Comparison of ENCODE assay signal across 10 mouse cellular contexts in genomic region chr11:96351312-96351711, GRCm38 (mm10). TPM values are rescaled to one million over a fixed set of nuclear protein-coding genes. Genes with fewer than 3 reads are reported as not detected.
A peak's percentile ranks its signal among the peaks of the same experiment; 100 is the strongest.
DNase-seq lines count a peak whose midpoint lies in the region; ATAC-seq lines count a peak whose summit lies in the region.
"Had no signal": no experiment of that assay in that cellular context is flagged by ENCODE, and none has a peak within 500 bp of the region (broad histone marks: within the 10 kb centered on the region; RNA-seq: fewer than 3 reads in every experiment).

No protein-coding gene starts in this region.

- H3K4me1 ChIP-seq in hindbrain, embryonic 16.5 days (ENCODE audit: control insufficient read depth, insufficient read depth, low read depth, low read length): peaks cover 28% of the 10 kb centered on the region
- peaks cover 15% of the 10 kb centered on the region for H3K4me1 ChIP-seq in limb, embryonic 13.5 days

- H3K4me3 ChIP-seq in hindbrain, embryonic 16.5 days (ENCODE audit: low read length): peak overlapping the region; percentile 57
- no peak overlapping the region for H3K4me3 ChIP-seq in limb, embryonic 13.5 days
- H3K4me3 ChIP-seq: left cerebral cortex, adult 2 months had no signal

- H3K27ac ChIP-seq in hindbrain, embryonic 16.5 days (ENCODE audit: low read depth, low read length): peak overlapping the region; percentile 97
- H3K27ac ChIP-seq in limb, embryonic 13.5 days: no peak overlapping the region
- H3K27ac ChIP-seq: left cerebral cortex, adult 2 months had no signal

- H3K27me3 ChIP-seq in hindbrain, embryonic 16.5 days (replicated peaks; ENCODE audit: control insufficient read depth, insufficient read depth, low read length): peaks cover 19% of the 10 kb centered on the region
- peaks cover 89% of the 10 kb centered on the region for H3K27me3 ChIP-seq in limb, embryonic 13.5 days

- WGBS in hindbrain, embryonic 16.5 days: 1% methylated on average over 11 of the region's 11 CpGs
- 9% methylated on average over 11 of the region's 11 CpGs for WGBS in limb, embryonic 13.5 days

- H3K36me3 ChIP-seq in hindbrain, embryonic 16.5 days (ENCODE audit: control insufficient read depth, insufficient read depth, low read length): no peaks in the 10 kb centered on the region
- no peaks in the 10 kb centered on the region for H3K36me3 ChIP-seq in limb, embryonic 13.5 days

- DNase-seq in adrenal gland, adult 18-20 months (ENCODE audit: low spot score in 2 of 2): peak; percentile 28 to 35
- no peak for DNase-seq in adrenal gland, postnatal 4 days (ENCODE audit: low spot score in 2 of 2)
- DNase-seq in adipocyte (ENCODE audit: low spot score) (peak; percentile 66), MN1 (ENCODE audit: low spot score) (no peak)
- DNase-seq in testis, postnatal 14 days (ENCODE audit: low spot score): no peak
- no peak for DNase-seq in layer of hippocampus, adult 9-11 months
- DNase-seq: thymus, postnatal 25 days had no signal

- H3K9me3 ChIP-seq in hindbrain, embryonic 16.5 days (ENCODE audit: control insufficient read depth, low read length): no peaks in the 10 kb centered on the region
- no peaks in the 10 kb centered on the region for H3K9me3 ChIP-seq in limb, embryonic 13.5 days

- H3K4me2 ChIP-seq in hindbrain, embryonic 16.5 days (ENCODE audit: low read length): peak overlapping the region; percentile 61
- peak overlapping the region; percentile 59 for H3K4me2 ChIP-seq in limb, embryonic 13.5 days (replicated peaks)

- peak overlapping the region; percentile 81 for H3K9ac ChIP-seq in hindbrain, embryonic 16.5 days (ENCODE audit: low read depth, low read length)
- H3K9ac ChIP-seq in limb, embryonic 13.5 days: no peak overlapping the region

- peak; percentile 51; the same call in 1 of the 2 replicates for ATAC-seq in hindbrain, embryonic 16.5 days
- no peak for ATAC-seq in limb, embryonic 13.5 days (ENCODE audit: low FRiP score, low read depth)

RNA-seq across cellular contexts. Expression of gene Hoxb2, which starts 1.0 kb away (rescaled TPM):
- 10 to 100 TPM; 17.1 to 21.5 TPM for total RNA-seq in adrenal gland, adult 18-20 months (2021)
- total RNA-seq in adrenal gland, postnatal 4 days (2021): 10 to 100 TPM; 21.0 to 26.0 TPM
- polyA plus RNA-seq in hindbrain, embryonic 16.5 days (2015; fragmentation: Nextera tagmentation; extraction: Ambion mirVana): 20.0 and 20.8 TPM in 2 replicates
- polyA plus RNA-seq in limb, embryonic 13.5 days (2015; fragmentation: Nextera tagmentation; extraction: Ambion mirVana): 3.9 and 4.8 TPM in 2 replicates
- total RNA-seq: left cerebral cortex, adult 2 months had no signal

RNA-seq across cellular contexts. Expression of gene Hoxb1, which starts 14.2 kb away (rescaled TPM):
- not detected for total RNA-seq in adrenal gland, adult 18-20 months (2021)
- not detected for total RNA-seq in adrenal gland, postnatal 4 days (2021)
- 0.21 and 0.35 TPM in 2 replicates for polyA plus RNA-seq in hindbrain, embryonic 16.5 days (2015; fragmentation: Nextera tagmentation; extraction: Ambion mirVana)
- polyA plus RNA-seq in limb, embryonic 13.5 days (2015; fragmentation: Nextera tagmentation; extraction: Ambion mirVana): 0.13 TPM in 1 of 2 replicates, not detected in the other
- total RNA-seq: left cerebral cortex, adult 2 months had no signal

RNA-seq across cellular contexts. Expression of gene Hoxb3, which starts 28.2 kb away (rescaled TPM):
- 10 to 100 TPM; 17.2 to 20.7 TPM for total RNA-seq in adrenal gland, adult 18-20 months (2021)
- total RNA-seq in adrenal gland, postnatal 4 days (2021): 10 to 100 TPM; 40.5 to 44.5 TPM
- 4.8 and 5.6 TPM in 2 replicates for polyA plus RNA-seq in hindbrain, embryonic 16.5 days (2015; fragmentation: Nextera tagmentation; extraction: Ambion mirVana)
- polyA plus RNA-seq in limb, embryonic 13.5 days (2015; fragmentation: Nextera tagmentation; extraction: Ambion mirVana): 0.17 and 0.55 TPM in 2 replicates
- total RNA-seq: left cerebral cortex, adult 2 months had no signal

RNA-seq across cellular contexts. Expression of gene Hoxb4, which starts 33.2 kb away (rescaled TPM):
- total RNA-seq in adrenal gland, adult 18-20 months (2021): 10 to 100 TPM; 16.3 to 22.1 TPM
- total RNA-seq in adrenal gland, postnatal 4 days (2021): 10 to 100 TPM; 19.8 to 22.0 TPM
- polyA plus RNA-seq in hindbrain, embryonic 16.5 days (2015; fragmentation: Nextera tagmentation; extraction: Ambion mirVana): 2.5 and 3.3 TPM in 2 replicates
- polyA plus RNA-seq in limb, embryonic 13.5 days (2015; fragmentation: Nextera tagmentation; extraction: Ambion mirVana): 0.36 and 0.50 TPM in 2 replicates
- total RNA-seq: left cerebral cortex, adult 2 months had no signal

RNA-seq across cellular contexts. Expression of gene Hoxb5, which starts 48.2 kb away (rescaled TPM):
- total RNA-seq in adrenal gland, adult 18-20 months (2021): 10 to 100 TPM; 11.6 to 27.3 TPM
- total RNA-seq in adrenal gland, postnatal 4 days (2021): 10 to 100 TPM; 26.5 to 27.8 TPM
- polyA plus RNA-seq in hindbrain, embryonic 16.5 days (2015; fragmentation: Nextera tagmentation; extraction: Ambion mirVana): 120 and 133 TPM in 2 replicates
- 0.97 and 1.5 TPM in 2 replicates for polyA plus RNA-seq in limb, embryonic 13.5 days (2015; fragmentation: Nextera tagmentation; extraction: Ambion mirVana)
- total RNA-seq: left cerebral cortex, adult 2 months had no signal

Comparison
In these comparisons a context has a peak if more than half of its experiments do, and no peak if none do; other contexts are left out.
1. DNase-seq: peak in adrenal gland, adult 18-20 months (2 of 2) and adipocyte (single experiment); none in adrenal gland, postnatal 4 days (0 of 2), testis, postnatal 14 days (single experiment), MN1 (single experiment) and layer of hippocampus, adult 9-11 months (single experiment).